Mouse (Mus musculus) bone marrow macrophage, adult 2 months (primary cell): ENCODE data around the gene Smim6. TPM values are rescaled to one million over a fixed set of nuclear protein-coding genes. Genes with fewer than 3 reads are reported as not detected.

Source experiments
- H3K27ac ChIP-seq: 2 replicates; pipeline ENCODE4 v1.5.1; 2012; ENCODE audit warnings: low read depth, low read length; ENCODE audit not compliant: insufficient read depth
- H3K4me1 ChIP-seq: 2 replicates; pipeline ENCODE4 v1.6.1; 2012; ENCODE audit warnings: low read length; ENCODE audit not compliant: control insufficient read depth, insufficient read depth
- H3K4me3 ChIP-seq: 2 replicates; pipeline ENCODE4 v1.5.1; 2012; ENCODE audit warnings: mild to moderate bottlenecking, low read length, moderate library complexity; ENCODE audit not compliant: insufficient read depth
- CTCF ChIP-seq: IDR thresholded peaks from 2 replicates; pipeline ENCODE4 v1.5.1; 2012; ENCODE audit warnings: low read depth, mild to moderate bottlenecking, low read length, moderate library complexity
- POLR2A ChIP-seq: IDR thresholded peaks from 2 replicates; pipeline ENCODE4 v1.6.1; 2012; ENCODE audit warnings: mild to moderate bottlenecking, low read depth, low read length, borderline replicate concordance
- polyA plus RNA-seq: library from polyadenylated mRNA; stranded (reverse); fragments of >200 nt; gene quantifications from 2 replicates; pipeline ENCODE4 v1.2.4, GENCODE M21; 2012; ENCODE audit not compliant: missing spikeins, insufficient read depth, insufficient read length

Gene Smim6
- polyA plus RNA-seq, 1 experiment: not detected

DNA sequence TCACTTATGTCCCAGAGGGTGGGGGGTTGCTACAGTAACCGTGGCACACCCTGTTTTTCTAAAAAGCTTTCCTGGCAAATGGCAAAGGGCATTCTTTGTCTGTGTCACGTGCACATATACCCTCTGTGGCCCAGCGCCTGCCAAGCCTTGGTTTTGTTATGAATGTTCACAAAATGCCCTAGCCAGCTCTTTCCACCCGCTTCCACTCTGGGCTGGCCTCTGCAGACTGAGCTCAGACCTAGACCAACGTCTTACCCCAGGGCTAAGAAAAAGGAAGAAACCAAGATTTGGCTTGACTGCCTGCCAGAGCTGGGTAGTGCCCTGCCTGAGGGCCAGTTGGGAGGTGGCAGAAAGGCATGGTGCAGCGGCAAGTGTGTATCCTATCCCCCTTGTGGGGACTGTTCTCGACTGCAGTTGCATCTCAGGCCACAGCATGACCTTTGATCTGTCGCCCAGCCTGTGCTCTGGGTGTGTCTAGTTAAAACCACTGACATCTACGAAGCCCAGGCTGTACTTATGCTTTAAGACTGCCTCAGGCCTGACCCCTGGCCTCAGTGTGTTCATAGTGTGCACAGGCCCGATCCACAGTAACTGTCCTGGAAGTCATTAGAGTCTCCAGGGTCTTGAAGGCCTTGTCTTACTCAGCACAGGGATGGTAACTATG lies 43.5 kb downstream of the Smim6 start:
- H3K4me1 ChIP-seq: peaks cover 11% of the 10 kb centered on the region; the same call in 1 of the 2 replicates
- no peak overlapping the region for H3K27ac ChIP-seq
- no peak for TF ChIP-seq CTCF
- H3K4me3 ChIP-seq: no peak overlapping the region

- Histone ChIP-seq H3K27ac (no peak overlapping the region), H3K4me1 (peaks cover 11% of the 10 kb centered on the region; the same call in 1 of the 2 replicates), H3K4me3 (no peak overlapping the region)
- TF ChIP-seq POLR2A (no peak), CTCF (no peak)
Observed at GRCm38 (mm10) chr11:115956453-115956852, 44.6 kb downstream of the Smim6 start.

- Histone ChIP-seq H3K27ac (no peak overlapping the region), H3K4me1 (peaks cover 11% of the 10 kb centered on the region; the same call in 1 of the 2 replicates), H3K4me3 (no peak overlapping the region)
- TF ChIP-seq POLR2A (no peak), CTCF (no peak)
Observed at GRCm38 (mm10) chr11:115957971-115958370, 46.2 kb downstream of the Smim6 start.

DNA sequence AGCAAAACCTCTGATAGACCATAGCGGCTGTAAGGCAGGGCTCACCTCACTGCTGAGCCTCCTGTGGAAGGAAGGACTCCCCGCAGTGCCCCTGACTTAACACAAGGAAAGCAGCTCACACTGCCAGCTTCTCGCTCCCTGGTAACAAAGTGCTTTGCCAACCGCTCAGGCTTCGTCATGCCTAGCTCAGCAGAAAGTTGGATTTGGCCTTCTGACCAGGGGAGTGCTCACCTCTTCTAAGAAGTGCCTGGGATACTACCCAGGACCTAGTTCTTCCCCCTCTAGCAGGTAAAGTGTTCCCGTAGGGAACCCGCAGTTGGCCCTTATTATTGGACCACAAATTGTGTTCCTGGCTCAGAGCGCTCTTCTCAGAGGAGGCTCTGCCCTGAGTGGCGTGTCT lies 47.2 kb downstream of the Smim6 start:
- TF ChIP-seq CTCF (no peak), POLR2A (no peak)
- H3K4me1 ChIP-seq: peaks cover 11% of the 10 kb centered on the region; the same call in 1 of the 2 replicates
- no peak overlapping the region for H3K4me3 ChIP-seq
- no peak overlapping the region for H3K27ac ChIP-seq

- TF ChIP-seq POLR2A: no peak
- TF ChIP-seq CTCF: no peak
- Histone ChIP-seq H3K4me3 (no peak overlapping the region), H3K4me1 (no peaks in the 10 kb centered on the region), H3K27ac (no peak overlapping the region)
Observed at GRCm38 (mm10) chr11:115962651-115963412, 51.0 kb downstream of the Smim6 start.

Other genes with a start within 250 kb of the Smim6 start
- gene Grb2, start 203.4 kb upstream of the Smim6 start, polyA plus RNA-seq: 251 and 274 TPM in 2 replicates
- 18.0 and 21.7 TPM in 2 replicates for gene Tmem94, start 146.6 kb upstream of the Smim6 start, polyA plus RNA-seq
- 3.9 and 5.6 TPM in 2 replicates for gene Caskin2, start 98.4 kb upstream of the Smim6 start, polyA plus RNA-seq
- 10.6 and 14.4 TPM in 2 replicates for gene Tsen54, start 97.3 kb upstream of the Smim6 start, polyA plus RNA-seq
- 4.0 and 4.9 TPM in 2 replicates for gene Llgl2, start 88.0 kb upstream of the Smim6 start, polyA plus RNA-seq
- not detected in 2 replicates for gene Myo15b, start 53.6 kb upstream of the Smim6 start, polyA plus RNA-seq
- gene Smim5, start 12.1 kb upstream of the Smim6 start, polyA plus RNA-seq: not detected in 2 replicates
- gene Sap30bp, start 21.3 kb downstream of the Smim6 start, polyA plus RNA-seq: 23.6 and 24.5 TPM in 2 replicates
- 19.9 and 21.5 TPM in 2 replicates for gene Recql5, start 21.5 kb downstream of the Smim6 start, polyA plus RNA-seq
- 0.23 TPM in 1 of 2 replicates, not detected in the other for gene Itgb4, start 62.7 kb downstream of the Smim6 start, polyA plus RNA-seq
- gene Galk1, start 100.7 kb downstream of the Smim6 start, polyA plus RNA-seq: 12.2 and 14.4 TPM in 2 replicates
- 431 and 432 TPM in 2 replicates for gene H3f3b, start 115.9 kb downstream of the Smim6 start, polyA plus RNA-seq
- 24.9 and 28.1 TPM in 2 replicates for gene Unk, start 118.3 kb downstream of the Smim6 start, polyA plus RNA-seq
- 23.2 and 32.3 TPM in 2 replicates for gene Unc13d, start 165.9 kb downstream of the Smim6 start, polyA plus RNA-seq
- 134 and 155 TPM in 2 replicates for gene Wbp2, start 175.0 kb downstream of the Smim6 start, polyA plus RNA-seq
- gene Trim47, start 215.2 kb downstream of the Smim6 start, polyA plus RNA-seq: 32.1 and 38.5 TPM in 2 replicates
- 22.4 and 23.4 TPM in 2 replicates for gene Trim65, start 219.1 kb downstream of the Smim6 start, polyA plus RNA-seq
- 19.2 and 31.8 TPM in 2 replicates for gene Mrpl38, start 226.9 kb downstream of the Smim6 start, polyA plus RNA-seq